Mouse (Mus musculus): ENCODE data around the gene Exoc3l4.

The Exoc3l4 gene

GRCm38 (mm10) chr12:111416921-111417779, at the start of gene Exoc3l4:
Gene Exoc3l4, plus strand, starts transcription at chr12:111417017.
- in situ Hi-C loops (cut with MboI; ENCODE audit: unreplicated experiment in 2 of 2) = loop anchor here (10.0 to 25.0 kb wide), 3 partner anchors 142 to 1120 kb away; partner anchors contain the start of gene Amn (in 1 of the 2)

DNA sequence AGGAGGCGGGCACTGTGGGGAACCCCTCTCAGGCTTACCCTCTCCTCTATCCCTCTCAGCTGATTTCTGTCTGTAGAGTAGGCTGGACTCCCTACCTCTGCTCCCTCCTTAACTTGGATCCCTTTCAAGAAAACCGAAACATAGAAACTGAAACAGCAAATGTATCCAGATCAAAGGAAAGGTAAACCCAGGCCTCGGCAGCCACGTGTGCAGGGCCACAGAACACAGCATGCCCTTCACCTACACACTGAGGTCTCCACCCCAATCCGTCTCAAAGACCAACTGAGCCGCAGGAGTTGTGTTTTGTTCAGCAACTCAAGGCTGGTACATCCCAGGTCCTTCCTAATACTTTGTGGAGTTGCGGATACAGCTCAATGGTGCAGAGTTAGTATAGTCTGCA, 49.8 kb upstream of the Exoc3l4 start:
- in situ Hi-C loops (cut with MboI; ENCODE audit: unreplicated experiment in 2 of 2) = no loop called here

GRCm38 (mm10) chr12:111370249-111370648, 46.6 kb upstream of the Exoc3l4 start:
- in situ Hi-C loops (cut with MboI; ENCODE audit: unreplicated experiment in 2 of 2) = no loop called here

- in situ Hi-C loops (cut with MboI; ENCODE audit: unreplicated experiment in 2 of 2) = no loop called here
Measured at GRCm38 (mm10) chr12:111371905-111372304, 44.9 kb upstream of the Exoc3l4 start.

- in situ Hi-C loops (cut with MboI; ENCODE audit: unreplicated experiment in 2 of 2) = no loop called here
Measured at GRCm38 (mm10) chr12:111373411-111373810, 43.4 kb upstream of the Exoc3l4 start.

DNA sequence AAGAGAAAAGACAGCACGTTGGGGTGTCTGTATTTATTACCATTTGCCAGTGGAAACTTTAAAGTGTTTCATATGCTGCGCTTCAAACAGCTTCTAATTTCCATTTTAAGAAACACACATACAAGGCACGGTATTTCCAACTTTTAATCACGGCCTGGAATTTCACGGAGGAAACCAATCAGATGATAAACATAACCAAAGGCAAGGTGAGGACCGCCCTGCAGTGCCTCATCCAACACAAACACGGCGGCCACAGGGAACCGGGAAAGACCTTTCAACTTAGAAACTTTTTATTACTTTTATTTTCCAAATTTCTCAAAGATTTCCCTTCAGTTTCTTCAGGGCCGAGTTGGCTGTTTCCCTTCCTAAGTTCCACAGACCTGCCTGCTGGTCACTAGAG, 42.1 kb upstream of the Exoc3l4 start:
- in situ Hi-C loops (cut with MboI; ENCODE audit: unreplicated experiment in 2 of 2) = no loop called here

GRCm38 (mm10) chr12:111375559-111375958, 41.3 kb upstream of the Exoc3l4 start:
- in situ Hi-C loops (cut with MboI; ENCODE audit: unreplicated experiment in 2 of 2) = no loop called here

DNA sequence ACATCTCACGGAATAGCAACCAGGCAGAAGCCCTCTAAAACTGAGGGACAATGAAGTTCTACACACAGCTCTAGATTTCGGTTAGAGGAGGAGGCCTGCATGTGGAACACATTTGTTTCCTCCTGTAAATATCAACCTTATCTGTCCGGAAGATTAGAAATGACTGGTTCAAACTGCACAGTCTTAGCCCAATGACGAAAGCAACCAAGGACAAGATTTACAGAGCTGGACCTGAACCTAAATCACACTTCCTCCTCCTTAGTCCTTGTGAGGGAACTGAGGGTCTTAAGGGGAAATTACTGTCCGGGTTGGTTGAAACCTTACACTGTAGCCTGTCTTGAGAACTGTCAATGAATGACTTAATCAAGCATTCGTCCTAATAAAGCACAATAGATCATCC, 40.8 kb upstream of the Exoc3l4 start:
- in situ Hi-C loops (cut with MboI; ENCODE audit: unreplicated experiment in 2 of 2) = no loop called here

- in situ Hi-C loops (cut with MboI; ENCODE audit: unreplicated experiment in 2 of 2) = no loop called here
Measured at GRCm38 (mm10) chr12:111376826-111377331, 39.9 kb upstream of the Exoc3l4 start.

GRCm38 (mm10) chr12:111377376-111377973, 39.3 kb upstream of the Exoc3l4 start, which contains the start of gene Cdc42bpb:
Gene Cdc42bpb, minus strand, starts transcription at chr12:111377718.
- in situ Hi-C loops (cut with MboI; ENCODE audit: unreplicated experiment in 2 of 2) = no loop called here

DNA sequence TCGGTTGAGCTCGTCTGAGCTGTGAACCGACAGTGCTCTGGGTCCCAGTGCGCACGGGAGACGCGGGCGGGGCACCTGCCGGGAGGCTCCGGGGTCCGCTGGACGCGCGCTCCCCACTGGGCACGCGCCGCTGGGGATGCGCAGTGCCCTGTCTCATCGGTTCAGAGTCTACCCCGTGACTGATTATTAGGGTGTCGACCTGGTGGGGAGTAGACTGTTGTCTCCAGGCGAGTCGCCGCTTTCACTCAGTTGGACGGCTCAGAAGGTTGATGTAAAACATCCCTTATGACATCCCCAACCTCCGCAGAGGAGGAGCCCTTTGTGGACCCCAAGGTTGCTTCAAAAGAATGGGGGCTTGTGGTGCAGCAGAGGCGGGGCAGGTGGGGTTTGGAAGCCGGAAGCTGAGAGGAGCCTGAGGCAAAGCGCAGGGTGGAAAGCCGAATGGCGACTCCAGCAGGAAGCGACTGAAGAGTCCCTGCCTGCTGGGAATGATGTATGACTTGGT, 38.8 kb upstream of the Exoc3l4 start:
- in situ Hi-C loops (cut with MboI; ENCODE audit: unreplicated experiment in 2 of 2) = no loop called here

DNA sequence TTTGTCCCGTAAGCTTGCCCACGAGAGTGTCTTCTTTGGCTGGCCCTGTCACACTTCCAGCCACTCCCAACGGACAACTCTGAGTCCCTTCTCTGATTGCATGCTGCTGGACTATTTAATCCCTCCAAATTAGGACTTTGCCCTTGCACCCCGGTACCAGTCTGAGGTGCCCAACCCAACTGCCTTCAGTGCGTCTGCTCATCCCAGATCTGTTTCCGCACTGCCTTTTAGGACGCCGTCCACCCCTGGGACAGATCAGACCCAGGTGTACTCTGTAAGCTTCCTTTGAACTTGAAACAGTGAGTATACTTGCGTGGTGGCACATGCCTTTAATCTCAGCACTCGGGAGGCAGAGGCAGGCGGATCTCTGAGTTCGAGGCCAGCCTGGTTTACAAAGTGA, 38.0 kb upstream of the Exoc3l4 start:
- in situ Hi-C loops (cut with MboI; ENCODE audit: unreplicated experiment in 2 of 2) = no loop called here

- in situ Hi-C loops (cut with MboI; ENCODE audit: unreplicated experiment in 2 of 2) = no loop called here
Measured at GRCm38 (mm10) chr12:111385883-111386641, 30.8 kb upstream of the Exoc3l4 start.

DNA sequence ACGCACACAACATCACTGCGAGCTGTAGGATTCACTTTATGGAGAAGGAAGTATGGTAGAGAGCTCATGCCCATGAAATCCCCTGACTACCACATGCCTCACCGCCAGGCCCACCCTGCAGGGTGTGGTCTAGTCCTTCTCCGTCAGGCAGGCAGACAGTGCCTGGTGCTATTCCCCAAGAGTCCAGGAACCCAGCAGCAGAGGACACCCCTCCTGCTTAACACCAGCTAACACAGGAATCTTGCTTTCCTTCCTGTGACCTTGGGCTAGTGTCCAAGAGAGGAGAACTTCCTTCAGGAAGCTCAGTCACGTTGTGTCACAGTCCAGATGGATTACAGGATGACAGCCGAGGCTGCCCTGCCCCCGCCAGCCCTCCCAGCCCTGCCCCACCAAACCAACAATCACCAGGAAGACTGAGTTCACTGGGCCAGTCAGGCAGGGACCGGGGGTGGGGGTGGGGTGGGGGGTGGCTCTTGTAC, 30.1 kb upstream of the Exoc3l4 start:
- in situ Hi-C loops (cut with MboI; ENCODE audit: unreplicated experiment in 2 of 2) = no loop called here

GRCm38 (mm10) chr12:111387146-111387545, 29.7 kb upstream of the Exoc3l4 start:
- in situ Hi-C loops (cut with MboI; ENCODE audit: unreplicated experiment in 2 of 2) = no loop called here

DNA sequence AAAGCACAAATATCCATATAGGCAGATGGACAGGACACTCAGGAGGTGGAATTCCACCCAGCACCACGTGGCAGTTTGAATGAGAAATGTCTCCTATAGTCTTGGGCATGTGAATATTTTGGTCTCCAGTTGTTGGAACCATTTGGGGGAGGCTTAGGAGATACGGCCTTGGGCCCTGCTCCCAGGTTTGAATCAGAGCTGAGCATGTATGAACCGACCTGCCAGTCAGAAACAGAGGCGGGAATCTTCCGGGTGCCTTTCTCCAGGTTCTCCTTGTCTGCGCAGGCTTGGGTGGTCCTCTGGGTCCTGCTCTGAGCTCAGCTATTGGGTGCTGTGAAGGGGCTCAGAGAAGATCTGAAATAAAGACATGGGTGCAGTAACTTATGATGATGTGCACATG, 22.8 kb upstream of the Exoc3l4 start:
- in situ Hi-C loops (cut with MboI; ENCODE audit: unreplicated experiment in 2 of 2) = no loop called here

- in situ Hi-C loops (cut with MboI; ENCODE audit: unreplicated experiment in 2 of 2) = no loop called here
Measured at GRCm38 (mm10) chr12:111396997-111397396, 19.8 kb upstream of the Exoc3l4 start.

- in situ Hi-C loops (cut with MboI; ENCODE audit: unreplicated experiment in 2 of 2) = loop anchor here (25.0 kb wide), 2 partner anchors 314 to 1136 kb away; no protein-coding TSS in a partner anchor
Measured at GRCm38 (mm10) chr12:111401454-111402184, 15.2 kb upstream of the Exoc3l4 start.

- in situ Hi-C loops (cut with MboI; ENCODE audit: unreplicated experiment in 2 of 2) = loop anchor here (25.0 kb wide), 2 partner anchors 318 to 1132 kb away; no protein-coding TSS in a partner anchor
Measured at GRCm38 (mm10) chr12:111404880-111405279, 11.9 kb upstream of the Exoc3l4 start.

DNA sequence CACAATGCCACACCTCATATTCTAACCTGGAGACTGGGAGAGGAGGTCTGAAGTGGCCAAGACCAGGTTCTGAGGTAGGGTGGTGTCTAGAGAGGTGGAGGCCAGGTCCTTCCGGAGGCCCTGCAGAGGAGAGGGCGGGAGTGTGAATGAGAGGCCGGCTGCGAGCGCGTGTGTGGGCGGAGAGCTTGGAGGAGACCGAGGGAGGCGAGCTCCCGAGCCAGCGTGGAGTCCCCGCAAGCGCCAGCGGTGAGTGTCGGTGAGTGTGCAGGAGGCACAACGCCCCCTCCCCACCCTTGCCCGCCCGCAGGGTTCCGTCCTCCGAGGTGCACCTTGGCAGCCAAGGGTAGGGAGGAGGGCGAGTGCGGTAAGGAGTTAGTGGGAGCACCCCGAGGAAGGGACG, 10.2 kb upstream of the Exoc3l4 start, which contains the start of gene Lbhd2:
Lbhd2 (plus strand) TSS at position 188 of the 400 bp plus-strand sequence.
- in situ Hi-C loops (cut with MboI; ENCODE audit: unreplicated experiment in 2 of 2) = loop anchor here (25.0 kb wide), 2 partner anchors 319 to 1131 kb away; no protein-coding TSS in a partner anchor

Data from v-Abl transformed pro-B cells (cell line).